Mouse (Mus musculus): Measurements from ENCODE around the gene Gm17657. TPM values are rescaled to one million over a fixed set of nuclear protein-coding genes. Genes with fewer than 3 reads are reported as not detected.

Gene Gm17657
- total and polyA plus RNA-seq, 3 experiments = 0.20 to 0.21 TPM; not detected in 1

DNA sequence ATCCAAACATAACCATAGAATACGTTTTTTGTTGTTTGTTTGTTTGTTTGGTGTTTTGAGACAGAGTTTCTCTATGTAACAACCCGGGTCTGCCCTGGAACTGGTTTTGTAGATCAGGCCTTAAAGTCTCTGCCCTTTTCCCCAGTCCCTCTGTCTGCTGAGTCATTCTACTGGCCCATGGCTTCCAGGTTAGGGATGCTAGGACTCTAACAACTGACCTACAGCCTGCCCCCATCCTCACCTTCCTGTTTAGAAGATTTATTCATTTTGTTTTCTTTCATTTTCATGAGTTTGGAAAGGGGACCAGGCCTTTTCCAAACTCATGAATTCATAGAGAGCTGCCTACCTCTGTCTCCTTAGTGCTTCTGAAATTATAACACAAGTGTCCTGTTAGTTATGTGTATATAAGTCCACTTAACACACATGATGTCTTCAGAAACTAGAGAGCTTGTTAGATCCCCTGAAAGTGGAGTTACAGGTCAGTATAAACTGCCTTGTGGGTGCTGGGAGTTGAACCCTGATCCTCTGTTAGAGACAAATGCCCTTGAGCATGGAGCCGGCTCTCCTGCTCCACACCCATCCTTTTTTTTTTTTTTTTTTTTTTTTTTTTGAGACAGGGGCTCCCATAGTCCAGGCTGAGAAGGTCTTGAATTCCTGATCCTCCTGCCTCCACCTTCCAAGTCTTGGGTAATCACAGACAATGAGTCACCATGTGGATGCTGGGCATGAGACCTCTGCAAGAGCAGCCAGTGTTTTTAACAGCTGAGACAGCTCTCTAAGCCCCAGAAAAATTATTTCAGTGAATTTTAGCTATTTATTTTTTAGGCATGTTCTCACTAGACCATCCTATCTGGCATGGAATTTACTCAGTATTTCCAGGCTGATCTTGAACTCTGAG is 63.9 kb downstream of the Gm17657 start:
- H3K4me1 ChIP-seq (ENCODE audit: control insufficient read depth in 1 of 2, insufficient read depth in 2 of 2) = peaks cover 6 to 45% of the 10 kb centered on the region in 2 experiments; a peak in 3 of 4 replicates
- H3K79me2 ChIP-seq (replicated peaks; ENCODE audit: control insufficient read depth, extremely low read depth, insufficient read depth, poor library complexity, severe bottlenecking) = 0 out of 2 replicates have a peak, but pooled peaks cover 2% of the 10 kb centered on the region
- H3K9ac ChIP-seq (ENCODE audit: insufficient read depth, low read depth) = no peak overlapping the region; the same call in 1 of the 2 replicates
- no peak for DNase-seq (ENCODE audit: extremely low read depth)
- in situ Hi-C loops (cut with MboI; ENCODE audit: low pct_ligation_motif_present, low pct_unique_long_range_greater_than_20kb, low sequenced_read_pairs) = no loop called here
- H3K4me2 ChIP-seq (ENCODE audit: insufficient read depth, low read depth, poor library complexity, severe bottlenecking) = no peak overlapping the region
- no peaks in the 10 kb centered on the region for H3K36me3 ChIP-seq (replicated peaks in 1 of 2; ENCODE audit: control insufficient read depth in 1 of 2, insufficient read depth in 1 of 2, low read length in 1 of 2)
- H3K9me3 ChIP-seq (replicated peaks; ENCODE audit: low read length) = peaks cover 14% of the 10 kb centered on the region
- H3K27me3 ChIP-seq (replicated peaks) = no peaks in the 10 kb centered on the region
- no peak for TF ChIP-seq JUND (conservative IDR thresholded peaks at IDR 0.05; ENCODE audit: low read depth, low read length)
- TF ChIP-seq USF2 (conservative IDR thresholded peaks at IDR 0.05; ENCODE audit: low read depth, low read length) = no peak
- no peak for TF ChIP-seq POLR2AphosphoS2 (IDR thresholded peaks at IDR 0.05; ENCODE audit: low read depth, low read length)
- dilution Hi-C loops (cut with MboI; ENCODE audit: extremely low pct_ligation_motif_present, extremely low pct_unique_long_range_greater_than_20kb, low sequenced_read_pairs) = no loop called here
- no peak overlapping the region for H3K4me3 ChIP-seq (replicated peaks in 1 of 3; ENCODE audit: low read depth in 2 of 3, low read length in 2 of 3, poor library complexity in 1 of 3)
- peak overlapping the region; percentile 16; the same call in 1 of the 2 replicates for H3K27ac ChIP-seq (ENCODE audit: insufficient read depth, low read depth)

DNA sequence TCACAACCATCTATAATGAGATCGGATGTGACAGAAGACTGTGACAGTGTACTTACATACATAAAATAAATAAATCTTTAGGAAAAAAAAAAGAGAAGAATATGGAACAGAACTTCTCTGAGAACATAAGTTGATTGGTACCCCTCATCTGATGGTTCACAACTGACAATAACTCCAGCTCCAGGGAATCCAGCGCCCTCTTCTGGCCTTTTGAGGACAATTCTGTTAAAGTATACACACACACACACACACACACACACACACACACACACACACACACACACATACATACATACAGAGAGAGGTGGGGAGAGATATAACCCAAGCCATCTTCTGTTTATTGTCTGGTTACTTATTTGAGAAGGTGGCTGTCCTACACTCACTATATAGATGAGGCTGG is 65.0 kb downstream of the Gm17657 start:
- in situ Hi-C loops (cut with MboI; ENCODE audit: low pct_ligation_motif_present, low pct_unique_long_range_greater_than_20kb, low sequenced_read_pairs) = loop anchor here (5.0 kb wide), 1 partner anchor 47 kb away; no protein-coding TSS in a partner anchor
- H3K9ac ChIP-seq (ENCODE audit: insufficient read depth, low read depth) = no peak overlapping the region
- 0 out of 2 replicates have a peak, but pooled peaks cover 2% of the 10 kb centered on the region for H3K79me2 ChIP-seq (replicated peaks; ENCODE audit: control insufficient read depth, extremely low read depth, insufficient read depth, poor library complexity, severe bottlenecking)
- dilution Hi-C loops (cut with MboI; ENCODE audit: extremely low pct_ligation_motif_present, extremely low pct_unique_long_range_greater_than_20kb, low sequenced_read_pairs) = no loop called here
- peaks cover 7 to 50% of the 10 kb centered on the region in 2 experiments; a peak in 3 of 4 replicates for H3K4me1 ChIP-seq (ENCODE audit: control insufficient read depth in 1 of 2, insufficient read depth in 2 of 2)
- H3K36me3 ChIP-seq (replicated peaks in 1 of 2; ENCODE audit: control insufficient read depth in 1 of 2, insufficient read depth in 1 of 2, low read length in 1 of 2) = no peaks in the 10 kb centered on the region
- no peak for DNase-seq (ENCODE audit: extremely low read depth)
- H3K4me2 ChIP-seq (ENCODE audit: insufficient read depth, low read depth, poor library complexity, severe bottlenecking) = no peak overlapping the region
- no peak overlapping the region for H3K4me3 ChIP-seq (replicated peaks in 1 of 3; ENCODE audit: low read depth in 2 of 3, low read length in 2 of 3, poor library complexity in 1 of 3)
- no peaks in the 10 kb centered on the region for H3K27me3 ChIP-seq (replicated peaks)
- H3K9me3 ChIP-seq (replicated peaks; ENCODE audit: low read length) = peaks cover 14% of the 10 kb centered on the region
- H3K27ac ChIP-seq (ENCODE audit: insufficient read depth, low read depth) = no peak overlapping the region
- TF ChIP-seq UBTF (IDR thresholded peaks at IDR 0.05; ENCODE audit: low read depth, low read length) = no peak

DNA sequence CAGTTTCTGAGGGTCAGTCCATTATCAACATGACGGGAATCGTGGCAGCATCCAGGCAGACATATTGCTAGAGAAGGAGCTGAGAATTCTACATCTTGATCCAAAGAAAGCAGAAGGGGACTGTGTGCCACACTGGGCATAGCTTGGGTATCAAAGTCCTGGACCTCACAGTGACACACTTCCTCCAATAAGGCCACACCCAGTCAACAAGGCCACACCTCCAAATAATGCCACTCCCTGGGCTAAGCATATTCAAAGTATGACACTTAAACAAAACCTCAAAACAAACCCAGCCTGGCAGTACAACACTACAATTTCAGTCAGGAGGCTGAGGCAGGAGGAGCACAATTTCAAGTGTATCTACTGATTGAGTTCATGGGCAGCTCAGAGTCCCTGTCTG is 66.2 kb downstream of the Gm17657 start:
- peaks cover 10 to 51% of the 10 kb centered on the region in 2 experiments; a peak in 3 of 4 replicates for H3K4me1 ChIP-seq (ENCODE audit: control insufficient read depth in 1 of 2, insufficient read depth in 2 of 2)
- TF ChIP-seq MYC (IDR thresholded peaks at IDR 0.05; ENCODE audit: low read depth, low read length) = no peak
- no peak for TF ChIP-seq NRF1 (IDR thresholded peaks at IDR 0.05; ENCODE audit: low read depth, low read length)
- dilution Hi-C loops (cut with MboI; ENCODE audit: extremely low pct_ligation_motif_present, extremely low pct_unique_long_range_greater_than_20kb, low sequenced_read_pairs) = no loop called here

More for the DNA sequence above, 66.2 kb downstream of the Gm17657 start:
- Histone ChIP-seq H3K79me2 (replicated peaks; ENCODE audit: control insufficient read depth, extremely low read depth, insufficient read depth, poor library complexity, severe bottlenecking) (no peaks in the 10 kb centered on the region), H3K9me3 (replicated peaks; ENCODE audit: low read length) (peaks cover 14% of the 10 kb centered on the region), H3K9ac (ENCODE audit: insufficient read depth, low read depth) (no peak overlapping the region), H3K4me2 (ENCODE audit: insufficient read depth, low read depth, poor library complexity, severe bottlenecking) (no peak overlapping the region), H3K4me3 (replicated peaks in 1 of 3; ENCODE audit: low read depth in 2 of 3, low read length in 2 of 3, poor library complexity in 1 of 3) (no peak overlapping the region), H3K27me3 (replicated peaks) (no peaks in the 10 kb centered on the region), H3K36me3 (replicated peaks in 1 of 2; ENCODE audit: control insufficient read depth in 1 of 2, insufficient read depth in 1 of 2, low read length in 1 of 2) (no peaks in the 10 kb centered on the region), H3K27ac (ENCODE audit: insufficient read depth, low read depth) (no peak overlapping the region)
- in situ Hi-C loops (cut with MboI; ENCODE audit: low pct_ligation_motif_present, low pct_unique_long_range_greater_than_20kb, low sequenced_read_pairs) = loop anchor here (5.0 kb wide), 1 partner anchor 46 kb away; no protein-coding TSS in a partner anchor
- no peak for DNase-seq (ENCODE audit: extremely low read depth)

Measured in CH12.LX (cell line).